Mouse (Mus musculus) CH12.LX (cell line): ENCODE results near the gene Atp1a4.

Source experiments
- BHLHE40 ChIP-seq: IDR thresholded peaks from 2 replicates; pipeline ENCODE4 v1.6.1; 2011; ENCODE audit warnings: mild to moderate bottlenecking, low read depth, low read length, improper control_type of control experiment
- CTCF ChIP-seq, 2 experiments: IDR thresholded peaks in 1 of 2; conservative IDR thresholded peaks in 1 of 2; 2 replicates each; pipeline ENCODE4 v1.5.1; 2011 to 2012; ENCODE audit warnings: low read depth in 2 of 2, low read length in 2 of 2, improper control_type of control experiment in 1 of 2, inconsistent platforms in 1 of 2, mild to moderate bottlenecking in 1 of 2, moderate library complexity in 1 of 2
- EP300 ChIP-seq: IDR thresholded peaks from 2 replicates; pipeline ENCODE4 v1.6.1; 2011; ENCODE audit warnings: low read length, improper control_type of control experiment
- ETS1 ChIP-seq: conservative IDR thresholded peaks from 2 replicates; pipeline ENCODE4 v1.6.1; 2012; ENCODE audit warnings: low read depth, mild to moderate bottlenecking, inconsistent platforms, low read length, improper control_type of control experiment, moderate library complexity
- KAT2A ChIP-seq: IDR thresholded peaks from 2 replicates; pipeline ENCODE4 v1.6.1; 2012; ENCODE audit warnings: low read length, improper control_type of control experiment, inconsistent platforms; ENCODE audit not compliant: insufficient replicate concordance
- MAZ ChIP-seq: IDR thresholded peaks from 2 replicates; pipeline ENCODE4 v1.6.1; 2012; ENCODE audit warnings: low read depth, mild to moderate bottlenecking, inconsistent platforms, low read length, improper control_type of control experiment, moderate library complexity
- NRF1 ChIP-seq: IDR thresholded peaks from 2 replicates; pipeline ENCODE4 v1.6.1; 2014; ENCODE audit warnings: low read depth, mild to moderate bottlenecking, inconsistent platforms, low read length, improper control_type of control experiment, moderate library complexity
- POLR2A ChIP-seq: IDR thresholded peaks from 2 replicates; pipeline ENCODE4 v1.6.1; 2011; ENCODE audit warnings: low read depth, mild to moderate bottlenecking, improper control_type of control experiment, low read length
- POLR2AphosphoS2 ChIP-seq: IDR thresholded peaks from 2 replicates; pipeline ENCODE4 v1.6.1; 2011; ENCODE audit warnings: low read depth, low read length, improper control_type of control experiment
- SIN3A ChIP-seq: IDR thresholded peaks from 2 replicates; pipeline ENCODE4 v1.6.1; 2012; ENCODE audit warnings: low read length, improper control_type of control experiment, inconsistent platforms
- TCF12 ChIP-seq: IDR thresholded peaks from 2 replicates; pipeline ENCODE4 v1.6.1; 2014; ENCODE audit warnings: low read depth, mild to moderate bottlenecking, inconsistent platforms, low read length, improper control_type of control experiment
- ZC3H11A ChIP-seq: IDR thresholded peaks from 2 replicates; pipeline ENCODE4 v1.6.1; 2012; ENCODE audit warnings: low read depth, mild to moderate bottlenecking, inconsistent platforms, low read length, improper control_type of control experiment
- ZMIZ1 ChIP-seq: IDR thresholded peaks from 2 replicates; pipeline ENCODE4 v1.6.1; 2012; ENCODE audit warnings: low read depth, mild to moderate bottlenecking, inconsistent platforms, low read length, improper control_type of control experiment

DNA sequence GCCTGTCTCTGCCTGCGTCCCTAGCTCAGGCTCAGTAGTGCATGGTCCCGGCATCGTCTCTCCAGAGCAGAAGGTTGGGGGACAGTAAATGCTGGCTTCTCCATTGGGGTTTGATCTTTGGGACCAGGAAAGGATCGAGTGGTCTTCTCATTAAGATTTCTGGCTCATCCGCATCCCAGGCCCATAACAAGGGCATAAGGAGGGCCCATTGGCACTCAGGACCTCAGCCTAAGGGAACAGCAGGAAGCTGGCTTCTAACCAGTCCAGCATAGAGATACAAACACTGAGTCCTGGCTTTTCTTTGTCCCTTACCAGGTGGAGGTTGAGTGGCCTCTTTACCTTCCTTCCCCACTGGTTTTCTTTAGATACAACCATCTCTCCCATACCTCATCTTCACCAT is 60.4 kb downstream of the Atp1a4 start:
- TF ChIP-seq CTCF (conservative IDR thresholded peaks at IDR 0.05 in 1 of 2, IDR thresholded peaks at IDR 0.05 in 1 of 2; ENCODE audit: low read depth in 2 of 2, low read length in 2 of 2) (no peak), MAZ (no peak), NRF1 (no peak), SIN3A (no peak), TCF12 (no peak), POLR2AphosphoS2 (no peak), BHLHE40 (no peak), ZMIZ1 (no peak), POLR2A (no peak), ZC3H11A (no peak), ETS1 (no peak), EP300 (no peak), KAT2A (no peak)
